Mouse (Mus musculus) cortical plate, adult 2 months (tissue): ENCODE measurements at regions not wholly inside any gene's neighbourhood (a gene's known extent, or its start where the extent isn't known, plus 50 kb on each side); places are given as distances from the start of the nearest gene placed in this dataset.

Source experiments
- CTCF ChIP-seq: fragments of 200-500 bp; IDR thresholded peaks from 2 replicates; pipeline ENCODE4 v1.5.1; 2011; ENCODE audit warnings: mild to moderate bottlenecking, control low read depth, low read length; ENCODE audit not compliant: insufficient read depth; ENCODE audit errors: extremely low read depth
- POLR2A ChIP-seq: fragments of 200-500 bp; IDR thresholded peaks from 2 replicates; pipeline ENCODE4 v1.6.1; 2011; ENCODE audit warnings: mild to moderate bottlenecking, low read length, control low read depth; ENCODE audit not compliant: insufficient read depth; ENCODE audit errors: extremely low read depth

- TF ChIP-seq CTCF: no peak
- no peak for TF ChIP-seq POLR2A
These were observed 467.8 kb upstream of the Auts2 start for GRCm38 (mm10) chr5:133010624-133011575.
